In genomic region chr19:26999596-26999995, GRCm38 (mm10) we compare ENCODE assay signal across 28 mouse cellular contexts.
DNase-seq lines count a peak whose midpoint lies in the region; ATAC-seq and TF ChIP-seq lines count a peak whose summit lies in the region.
"Had no signal": no experiment of that assay in that cellular context is flagged by ENCODE, and none has a peak within 500 bp of the region (broad histone marks: within the 10 kb centered on the region; RNA-seq: fewer than 3 reads in every experiment).

No protein-coding gene starts in this region.

- WGBS in forebrain, embryonic 14.5 days = 76% methylated on average over 3 of the region's 3 CpGs
- WGBS in forebrain, embryonic 12.5 days = 79% methylated on average over 3 of the region's 3 CpGs

- no peaks in the 10 kb centered on the region for H3K27me3 ChIP-seq in forebrain, embryonic 14.5 days (replicated peaks; ENCODE audit: control insufficient read depth, insufficient read depth, low read length)
- no peaks in the 10 kb centered on the region for H3K27me3 ChIP-seq in forebrain, embryonic 12.5 days
- H3K27me3 ChIP-seq: CH12.LX; forebrain, embryonic 15.5 days; heart, embryonic 15.5 days; limb, embryonic 12.5 days; liver, embryonic 15.5 days; stomach, embryonic 15.5 days had no signal

- H3K9me3 ChIP-seq in forebrain, embryonic 14.5 days (replicated peaks; ENCODE audit: control insufficient read depth, low read length) = no peaks in the 10 kb centered on the region
- no peaks in the 10 kb centered on the region for H3K9me3 ChIP-seq in forebrain, embryonic 12.5 days
- H3K9me3 ChIP-seq: forebrain, embryonic 15.5 days; heart, embryonic 10.5 days; heart, embryonic 15.5 days; limb, embryonic 12.5 days; liver, embryonic 15.5 days; stomach, embryonic 15.5 days had no signal

- ATAC-seq in forebrain, embryonic 14.5 days = no peak
- ATAC-seq in forebrain, embryonic 12.5 days (ENCODE audit: low FRiP score) = no peak
- ATAC-seq: activated CD4-positive, CD25-positive, alpha-beta regulatory T cell, adult 4 months; forebrain, embryonic 15.5 days; intestine, embryonic 16.5 days had no signal

- DNase-seq in forebrain, embryonic 14.5 days (ENCODE audit: low spot score) = peak; percentile 27
- peak in 1 of 2 experiments; percentile 31 for DNase-seq in layer of hippocampus, adult 2 months (ENCODE audit: low spot score in 2 of 2)
- no peak for DNase-seq in layer of hippocampus, postnatal 25 days (ENCODE audit: extremely low spot score in 1 of 2, low spot score in 1 of 2)
- peak; percentile 55 to 75 for DNase-seq in right cerebral cortex, postnatal 10 days (ENCODE audit: low spot score in 2 of 2)
- no peak for DNase-seq in right cerebral cortex, adult 18-20 months
- DNase-seq in layer of hippocampus, adult 9-10 months (ENCODE audit: low spot score) = peak; percentile 15
- DNase-seq in gastrocnemius, adult 8-10 months (ENCODE audit: low spot score in 2 of 2) = no peak
- DNase-seq: adrenal gland, adult 2 months; cerebellum, adult 11 months; cerebellum, adult 9-10 months; cerebellum, postnatal 36 days; gastrocnemius, postnatal 25 days; heart, adult 11 months; kidney, adult 8-10 months; kidney, postnatal 10 days; lung, embryonic 14.5 days; lung, postnatal 14 days; thymus, postnatal 4 days had no signal

- H3K9ac ChIP-seq in forebrain, embryonic 14.5 days (ENCODE audit: low read length) = no peak overlapping the region
- H3K9ac ChIP-seq in forebrain, embryonic 12.5 days = no peak overlapping the region
- H3K9ac ChIP-seq: forebrain, embryonic 15.5 days; heart, embryonic 15.5 days; limb, embryonic 12.5 days; liver, embryonic 15.5 days; lung, embryonic 14.5 days; stomach, embryonic 15.5 days had no signal

- H3K4me2 ChIP-seq in forebrain, embryonic 14.5 days (ENCODE audit: low read length) = no peak overlapping the region
- H3K4me2 ChIP-seq in forebrain, embryonic 12.5 days = no peak overlapping the region
- H3K4me2 ChIP-seq: forebrain, embryonic 15.5 days; heart, embryonic 15.5 days; limb, embryonic 12.5 days; liver, embryonic 15.5 days; lung, embryonic 14.5 days; stomach, embryonic 15.5 days had no signal

- H3K4me1 ChIP-seq in forebrain, embryonic 14.5 days (ENCODE audit: control insufficient read depth, insufficient read depth, low read length) = no peaks in the 10 kb centered on the region
- H3K4me1 ChIP-seq in forebrain, embryonic 12.5 days = no peaks in the 10 kb centered on the region
- H3K4me1 ChIP-seq: forebrain, embryonic 15.5 days; heart, embryonic 10.5 days; heart, embryonic 15.5 days; limb, embryonic 12.5 days; liver, embryonic 15.5 days; stomach, embryonic 15.5 days had no signal

- H3K36me3 ChIP-seq in forebrain, embryonic 14.5 days (ENCODE audit: control insufficient read depth, insufficient read depth, low read length) = no peaks in the 10 kb centered on the region
- no peaks in the 10 kb centered on the region for H3K36me3 ChIP-seq in forebrain, embryonic 12.5 days (replicated peaks)
- H3K36me3 ChIP-seq: forebrain, embryonic 15.5 days; heart, embryonic 10.5 days; heart, embryonic 15.5 days; limb, embryonic 12.5 days; liver, embryonic 15.5 days; stomach, embryonic 15.5 days had no signal

- H3K27ac ChIP-seq in forebrain, embryonic 14.5 days (ENCODE audit: low read depth, low read length) = no peak overlapping the region
- no peak overlapping the region for H3K27ac ChIP-seq in forebrain, embryonic 12.5 days
- peak overlapping the region; percentile 87 for H3K27ac ChIP-seq in layer of hippocampus, adult 2 months
- H3K27ac ChIP-seq: forebrain, embryonic 15.5 days; heart, embryonic 10.5 days; heart, embryonic 15.5 days; limb, embryonic 12.5 days; liver, embryonic 15.5 days; stomach, embryonic 15.5 days had no signal

- H3K4me3 ChIP-seq in forebrain, embryonic 14.5 days (ENCODE audit: low read depth, low read length) = no peak overlapping the region
- no peak overlapping the region for H3K4me3 ChIP-seq in forebrain, embryonic 12.5 days (replicated peaks)
- no peak overlapping the region for H3K4me3 ChIP-seq in layer of hippocampus, adult 2 months
- H3K4me3 ChIP-seq: forebrain, embryonic 15.5 days; heart, embryonic 10.5 days; heart, embryonic 15.5 days; limb, embryonic 12.5 days; liver, embryonic 15.5 days; stomach, embryonic 15.5 days had no signal

- TF ChIP-seq CTCF in layer of hippocampus, adult 2 months (conservative IDR thresholded peaks at IDR 0.05) = no peak

Comparison
In these comparisons a context has a peak if more than half of its experiments do, and no peak if none do; other contexts are left out.
1. DNase-seq: peak in forebrain, embryonic 14.5 days (single experiment), right cerebral cortex, postnatal 10 days (2 of 2) and layer of hippocampus, adult 9-10 months (single experiment); none in layer of hippocampus, postnatal 25 days (0 of 2), right cerebral cortex, adult 18-20 months (single experiment) and gastrocnemius, adult 8-10 months (0 of 2).